ENCODE assay signal across 7 mouse cellular contexts in genomic region chr15:12824197-12824952, GRCm38 (mm10). TPM values are rescaled to one million over a fixed set of nuclear protein-coding genes. Genes with fewer than 3 reads are reported as not detected.
A peak's percentile ranks its signal among the peaks of the same experiment; 100 is the strongest.
DNase-seq lines count a peak whose midpoint lies in the region; ATAC-seq lines count a peak whose summit lies in the region.

TSS of gene 6030458C11Rik (minus strand) at chr15:12824649.
TSS of gene Drosha (plus strand) at chr15:12824815.

- peak; percentile 100 for ATAC-seq in intestine, embryonic 15.5 days

- H3K4me2 ChIP-seq in intestine, embryonic 15.5 days (replicated peaks), result peak within 1 kb of the TSS; percentile 71

- no peaks in the 10 kb centered on the region for H3K9me3 ChIP-seq in intestine, embryonic 15.5 days
- no peaks in the 10 kb centered on the region for H3K9me3 ChIP-seq in midbrain, embryonic 10.5 days (replicated peaks)

- peaks cover 11% of the 10 kb centered on the region for H3K36me3 ChIP-seq in intestine, embryonic 15.5 days
- H3K36me3 ChIP-seq in midbrain, embryonic 10.5 days, result peaks cover 67% of the 10 kb centered on the region

- peaks cover 6% of the 10 kb centered on the region; the same call in 1 of the 2 replicates for H3K4me1 ChIP-seq in intestine, embryonic 15.5 days (replicated peaks)
- peaks cover 29% of the 10 kb centered on the region for H3K4me1 ChIP-seq in midbrain, embryonic 10.5 days

- H3K27ac ChIP-seq in intestine, embryonic 15.5 days, result peak within 1 kb of the TSS; percentile 74
- H3K27ac ChIP-seq in midbrain, embryonic 10.5 days (replicated peaks), result peak within 1 kb of the TSS; percentile 96

- intact Hi-C loops in gastrocnemius, postnatal 36 days (cut with DNase I), result no loop called here
- intact Hi-C loops in left cerebral cortex, postnatal 25 days (cut with DNase I), result no loop called here

- peak; percentile 99 for DNase-seq in adrenal gland, adult 2 months
- peak; percentile 98 for DNase-seq in embryo, embryonic 11.5 days (ENCODE audit: low read depth, low spot score)
- peak; percentile 97 to 98 for DNase-seq in gastrocnemius, postnatal 36 days
- peak; percentile 98 to 99 for DNase-seq in left cerebral cortex, postnatal 25 days (ENCODE audit: low spot score in 2 of 2)
- DNase-seq in midbrain, embryonic 10.5 days (ENCODE audit: low spot score), result peak; percentile 95
- DNase-seq in right cerebral cortex, postnatal 4 days, result peak; percentile 96

- peak within 1 kb of the TSS; percentile 90 for H3K9ac ChIP-seq in intestine, embryonic 15.5 days

- H3K27me3 ChIP-seq in intestine, embryonic 15.5 days (replicated peaks), result no peaks in the 10 kb centered on the region
- no peaks in the 10 kb centered on the region for H3K27me3 ChIP-seq in midbrain, embryonic 10.5 days (ENCODE audit: low read depth, poor library complexity, severe bottlenecking)

- peak within 1 kb of the TSS; percentile 88 for H3K4me3 ChIP-seq in intestine, embryonic 15.5 days (replicated peaks)
- peak within 1 kb of the TSS; percentile 79 for H3K4me3 ChIP-seq in midbrain, embryonic 10.5 days

- under 1% methylated on average over 67 of the region's 67 CpGs for WGBS in intestine, embryonic 15.5 days
- WGBS in midbrain, embryonic 10.5 days, result under 1% methylated on average over 67 of the region's 67 CpGs

RNA-seq across cellular contexts. Expression of gene 6030458C11Rik, which starts in this region (rescaled TPM):
- 10 to 100 TPM; 11.5 to 13.9 TPM for total RNA-seq in adrenal gland, adult 2 months (2021)
- 8.8 and 10.8 TPM in 2 replicates for polyA plus RNA-seq in adrenal gland, adult 2 months (2012; rRNA removed)
- total RNA-seq in gastrocnemius, postnatal 36 days (2021), result 10 to 100 TPM; 19.8 to 20.0 TPM
- 30.5 and 31.7 TPM in 2 replicates for polyA plus RNA-seq in intestine, embryonic 15.5 days (2015; fragmentation: Nextera tagmentation; extraction: Ambion mirVana)
- total RNA-seq in left cerebral cortex, postnatal 25 days (2021), result 10 to 100 TPM; 28.7 to 29.0 TPM
- polyA plus RNA-seq in midbrain, embryonic 10.5 days (2016; fragmentation: Nextera tagmentation; extraction: Ambion mirVana), result 42.6 and 44.6 TPM in 2 replicates

RNA-seq across cellular contexts. Expression of gene Drosha, which starts in this region (rescaled TPM):
- total RNA-seq in adrenal gland, adult 2 months (2021), result 10 to 100 TPM; 34.3 to 39.5 TPM
- 14.0 TPM in 2 replicates for polyA plus RNA-seq in adrenal gland, adult 2 months (2012; rRNA removed)
- total RNA-seq in gastrocnemius, postnatal 36 days (2021), result 10 to 100 TPM; 26.3 to 32.5 TPM
- polyA plus RNA-seq in intestine, embryonic 15.5 days (2015; fragmentation: Nextera tagmentation; extraction: Ambion mirVana), result 28.3 and 29.9 TPM in 2 replicates
- total RNA-seq in left cerebral cortex, postnatal 25 days (2021), result 10 to 100 TPM; 86.4 to 87.3 TPM
- 77.9 and 81.3 TPM in 2 replicates for polyA plus RNA-seq in midbrain, embryonic 10.5 days (2016; fragmentation: Nextera tagmentation; extraction: Ambion mirVana)

Comparison
In these comparisons a context has a peak if more than half of its experiments do, and no peak if none do; other contexts are left out.
1. Peak in every context shown above with its lines: DNase-seq, ATAC-seq, H3K4me3 ChIP-seq and H3K27ac ChIP-seq.